Mouse (Mus musculus) duodenum, adult 2 months (tissue): ENCODE results near the gene Prpf38a. TPM values are rescaled to one million over a fixed set of nuclear protein-coding genes. Genes with fewer than 3 reads are reported as not detected.

Experiments used
- polyA plus RNA-seq: library from polyadenylated mRNA; depleted of rRNA; stranded (reverse); fragments of >200 nt; gene quantifications from 2 replicates; pipeline ENCODE4 v1.2.3, GENCODE M21; 2012; ENCODE audit warnings: low replicate concordance; rRNA removed

Gene Prpf38a
- polyA plus RNA-seq, result 0.61 and 0.88 TPM in 2 replicates

DNA sequence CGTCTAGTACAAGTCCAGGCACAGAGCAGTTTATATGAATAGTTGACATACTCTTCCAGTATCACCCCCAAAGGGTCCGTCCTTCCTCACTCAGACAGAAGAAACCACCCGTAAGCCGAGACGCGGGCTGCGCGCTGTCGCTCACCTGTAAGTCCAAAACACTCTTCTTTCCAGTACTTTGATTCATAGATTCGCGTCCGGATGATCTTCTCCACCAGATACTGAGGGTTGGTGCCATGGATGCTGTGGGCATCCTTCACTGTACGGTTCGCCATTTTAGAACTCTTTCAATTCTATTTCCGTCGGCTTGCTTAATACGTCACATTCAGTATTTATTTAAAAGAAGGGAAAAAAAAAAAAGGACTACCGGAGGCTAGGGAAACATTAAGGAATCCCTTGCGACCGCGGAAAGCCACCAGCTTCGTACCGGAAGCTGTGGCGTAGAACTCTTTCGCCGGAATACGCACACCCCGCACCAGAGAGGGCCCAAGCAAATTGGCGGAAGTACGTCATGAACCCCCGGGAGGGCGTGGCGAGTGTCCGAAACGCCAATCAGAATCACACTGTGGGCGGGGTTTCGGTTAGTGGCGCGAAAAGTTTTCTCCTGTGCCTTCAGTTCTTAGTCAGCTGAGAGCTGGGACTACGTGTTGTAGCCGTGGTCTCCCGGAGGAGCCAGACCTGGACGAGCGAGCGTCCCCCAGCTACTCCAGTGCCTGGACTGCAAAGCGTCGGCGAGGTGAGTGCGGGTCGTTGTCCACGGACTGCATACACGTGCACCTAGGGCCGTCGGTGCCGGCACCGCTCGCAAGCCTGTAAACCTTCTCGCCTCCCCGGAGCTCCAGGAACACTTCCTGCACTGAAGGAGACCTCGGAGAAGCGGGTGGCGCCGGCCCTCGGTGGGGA, at the start of gene Prpf38a, which contains the start of gene Orc1:
Prpf38a (minus strand) TSS at position 497 of the 903 bp plus-strand sequence.
Orc1 (plus strand) TSS at position 584 of the 903 bp plus-strand sequence.

DNA sequence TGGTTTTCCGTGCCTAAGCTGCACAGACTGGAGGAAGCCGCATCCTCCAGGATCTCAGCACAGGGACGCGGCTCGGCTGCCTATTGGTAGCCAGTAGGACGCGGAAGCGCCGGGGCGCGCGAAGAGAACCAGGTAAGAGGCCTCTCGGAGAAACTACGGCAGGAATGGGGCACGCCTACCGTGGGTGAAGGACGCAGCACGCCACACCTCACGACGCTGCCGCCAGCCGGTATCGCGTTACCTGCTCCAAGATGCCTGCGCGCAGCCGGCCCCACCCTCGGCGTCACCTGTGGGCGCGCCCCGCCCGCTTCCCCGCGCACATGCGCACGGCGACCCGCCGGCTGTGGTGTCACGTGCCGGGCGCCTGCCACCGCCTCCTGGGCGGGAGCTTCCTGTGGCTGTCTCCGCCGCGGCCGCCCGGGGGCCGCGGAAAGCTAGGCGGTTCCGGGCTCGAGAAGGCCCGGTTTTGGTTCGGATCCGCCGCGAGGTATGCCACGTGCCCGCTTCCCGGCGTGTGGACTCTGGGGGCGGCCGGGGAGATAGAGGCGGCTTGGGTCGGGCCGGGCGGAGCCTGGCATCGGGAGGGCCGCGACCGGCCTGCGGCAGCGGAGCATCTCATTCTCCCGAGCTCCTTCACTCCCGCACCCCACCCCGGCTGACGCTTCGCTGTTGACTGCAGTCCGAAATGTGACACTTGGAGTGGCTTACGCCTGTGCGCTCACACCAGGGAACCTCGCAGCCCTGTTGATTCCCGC, 40.6 kb upstream of the Prpf38a start, which contains the start of gene Cc2d1b:
Cc2d1b (plus strand) TSS at position 354 of the 755 bp plus-strand sequence.

Other genes with a start within 250 kb of the Prpf38a start
- 0.32 TPM in 1 of 2 replicates, not detected in the other for gene Shisal2a, start 196.0 kb downstream of the Prpf38a start, polyA plus RNA-seq
- 1.6 and 4.5 TPM in 2 replicates for gene Gpx7, start 172.4 kb downstream of the Prpf38a start, polyA plus RNA-seq
- gene Tut4, start 119.9 kb downstream of the Prpf38a start, polyA plus RNA-seq, result 5.4 and 8.7 TPM in 2 replicates
- gene Orc1, start 87 bp upstream of the Prpf38a start, polyA plus RNA-seq, result 0.27 and 0.39 TPM in 2 replicates
- gene Cc2d1b, start 40.6 kb upstream of the Prpf38a start, polyA plus RNA-seq, result 13.9 and 15.0 TPM in 2 replicates
- gene 3110021N24Rik, start 140.3 kb upstream of the Prpf38a start, polyA plus RNA-seq, result 0.07 TPM in 1 of 2 replicates, not detected in the other
- 2.3 TPM in 2 replicates for gene Zfyve9, start 201.5 kb upstream of the Prpf38a start, polyA plus RNA-seq